Mouse (Mus musculus): ENCODE measurements at regions not wholly inside any gene's neighbourhood (a gene's known extent, or its start where the extent isn't known, plus 50 kb on each side); places are given as distances from the start of the nearest gene placed in this dataset.

- no peak for TF ChIP-seq CTCF (conservative IDR thresholded peaks at IDR 0.05; ENCODE audit: low read length)
- no peak for TF ChIP-seq POU5F1 (IDR thresholded peaks at IDR 0.05; ENCODE audit: borderline replicate concordance, low read length)
Observed at GRCm38 (mm10) chr15:13336392-13336791, 162.9 kb upstream of the Cdh6 start.
